Mouse (Mus musculus): ENCODE data around the gene Bag5. TPM values are rescaled to one million over a fixed set of nuclear protein-coding genes. Genes with fewer than 3 reads are reported as not detected.

The Bag5 gene
- polyA plus RNA-seq, 1 experiment = 52.7 TPM

- no peak for DNase-seq
- H3K27ac ChIP-seq (ENCODE audit: insufficient read depth, low read length) = peak overlapping the region; percentile 96
- peak overlapping the region; percentile 86 for H3K4me3 ChIP-seq (replicated peaks; ENCODE audit: insufficient read depth, low read depth, low read length)
- H3K4me1 ChIP-seq (ENCODE audit: control insufficient read depth, insufficient read depth, low read length) = peaks cover 12% of the 10 kb centered on the region
- H3K27me3 ChIP-seq (ENCODE audit: control insufficient read depth, insufficient read depth, low read length) = no peaks in the 10 kb centered on the region
- under 1% methylated on average over 35 of the region's 35 CpGs for WGBS
- TF ChIP-seq CTCF (IDR thresholded peaks at IDR 0.05; ENCODE audit: borderline replicate concordance, insufficient read depth, low read depth, low read length) (no peak), POLR2A (IDR thresholded peaks at IDR 0.05; ENCODE audit: borderline replicate concordance, insufficient read depth, low read length) (no peak; the same call in 1 of the 2 replicates)
These were observed 42.1 kb downstream of the Bag5 start for GRCm38 (mm10) chr12:111670976-111671375.

DNA sequence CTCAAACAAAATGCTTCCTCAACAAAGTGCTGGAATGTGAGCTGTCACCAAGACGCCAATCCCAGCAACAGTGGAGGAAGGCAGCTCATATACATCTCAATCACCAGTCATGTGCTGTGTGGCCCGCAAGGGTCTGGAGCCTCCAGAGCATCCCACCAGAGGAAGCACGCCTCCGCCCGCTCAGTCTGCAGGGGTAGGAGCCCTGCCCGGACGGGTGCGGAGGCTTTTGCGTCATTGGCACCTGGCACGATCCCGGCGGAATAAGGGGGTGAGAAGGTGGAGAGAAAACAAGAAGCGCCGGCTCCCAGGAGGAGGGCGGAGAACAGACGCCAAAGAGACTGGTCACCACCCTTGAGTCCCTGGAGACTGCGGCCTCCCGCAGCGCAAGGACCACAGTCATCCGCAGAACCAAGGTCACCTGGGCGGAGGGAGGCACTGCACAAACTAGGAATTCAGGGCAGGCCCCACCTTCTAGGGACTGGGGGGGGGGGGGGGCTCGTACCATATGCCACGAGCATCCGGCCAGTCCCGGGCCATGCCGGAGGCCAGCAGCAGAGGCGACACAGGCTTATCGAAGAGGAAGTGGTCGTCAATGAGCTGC is 42.6 kb downstream of the Bag5 start:
- no peaks in the 10 kb centered on the region for H3K27me3 ChIP-seq (ENCODE audit: control insufficient read depth, insufficient read depth, low read length)
- H3K4me1 ChIP-seq (ENCODE audit: control insufficient read depth, insufficient read depth, low read length) = peaks cover 12% of the 10 kb centered on the region
- peak overlapping the region; percentile 86 for H3K4me3 ChIP-seq (replicated peaks; ENCODE audit: insufficient read depth, low read depth, low read length)
- WGBS = 2% methylated on average over 29 of the region's 29 CpGs
- TF ChIP-seq POLR2A (IDR thresholded peaks at IDR 0.05; ENCODE audit: borderline replicate concordance, insufficient read depth, low read length) = no peak; the same call in 1 of the 2 replicates
- TF ChIP-seq CTCF (IDR thresholded peaks at IDR 0.05; ENCODE audit: borderline replicate concordance, insufficient read depth, low read depth, low read length) = no peak
- peak; percentile 92 to 94 for DNase-seq
- H3K27ac ChIP-seq (ENCODE audit: insufficient read depth, low read length) = peak overlapping the region; percentile 96

DNA sequence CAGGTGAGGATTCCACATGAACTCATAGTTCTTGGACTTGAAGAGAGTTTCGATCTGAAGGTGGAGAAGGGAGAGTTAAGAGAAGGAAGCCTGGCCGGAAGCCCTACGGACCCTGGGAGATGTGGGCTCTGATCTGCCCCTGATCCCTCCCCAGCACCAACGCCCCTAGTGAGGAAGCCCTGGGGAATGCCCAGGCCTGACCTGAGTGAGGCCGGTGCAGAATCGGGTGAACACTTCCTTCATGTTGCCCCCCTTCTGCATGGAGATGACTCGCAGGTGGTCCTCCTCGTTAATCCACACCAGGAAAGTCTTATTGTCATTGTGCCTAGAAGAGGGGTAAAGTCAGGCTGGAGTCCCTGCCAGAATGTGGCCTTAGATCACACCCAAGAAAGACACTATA is 43.1 kb downstream of the Bag5 start:
- 8% methylated on average over 8 of the region's 8 CpGs for WGBS
- H3K4me3 ChIP-seq (replicated peaks; ENCODE audit: insufficient read depth, low read depth, low read length) = peak overlapping the region; percentile 86
- H3K27me3 ChIP-seq (ENCODE audit: control insufficient read depth, insufficient read depth, low read length) = no peaks in the 10 kb centered on the region
- no peak for TF ChIP-seq CTCF (IDR thresholded peaks at IDR 0.05; ENCODE audit: borderline replicate concordance, insufficient read depth, low read depth, low read length)
- no peak for TF ChIP-seq POLR2A (IDR thresholded peaks at IDR 0.05; ENCODE audit: borderline replicate concordance, insufficient read depth, low read length)
- peak overlapping the region; percentile 96 for H3K27ac ChIP-seq (ENCODE audit: insufficient read depth, low read length)
- peak in 1 of 2 experiments; percentile 68 for DNase-seq
- H3K4me1 ChIP-seq (ENCODE audit: control insufficient read depth, insufficient read depth, low read length) = peaks cover 12% of the 10 kb centered on the region

- 7% methylated on average over 23 of the region's 23 CpGs for WGBS
- peak; percentile 57 to 71 for DNase-seq
- H3K27ac ChIP-seq (ENCODE audit: insufficient read depth, low read length) = peak overlapping the region; percentile 96
- no peaks in the 10 kb centered on the region for H3K27me3 ChIP-seq (ENCODE audit: control insufficient read depth, insufficient read depth, low read length)
- peak; percentile 14; the same call in 1 of the 2 replicates for TF ChIP-seq POLR2A (IDR thresholded peaks at IDR 0.05; ENCODE audit: borderline replicate concordance, insufficient read depth, low read length)
- 0 out of 2 replicates have a peak, but pooled peaks have one; percentile 2 for TF ChIP-seq CTCF (IDR thresholded peaks at IDR 0.05; ENCODE audit: borderline replicate concordance, insufficient read depth, low read depth, low read length)
- peak overlapping the region; percentile 66 for H3K4me3 ChIP-seq (replicated peaks; ENCODE audit: insufficient read depth, low read depth, low read length)
- peaks cover 12% of the 10 kb centered on the region for H3K4me1 ChIP-seq (ENCODE audit: control insufficient read depth, insufficient read depth, low read length)
These were observed 43.9 kb downstream of the Bag5 start for GRCm38 (mm10) chr12:111669000-111669788.

GRCm38 (mm10) chr12:111668457-111668912 is 44.6 kb downstream of the Bag5 start:
- H3K27me3 ChIP-seq (ENCODE audit: control insufficient read depth, insufficient read depth, low read length) = no peaks in the 10 kb centered on the region
- peaks cover 12% of the 10 kb centered on the region for H3K4me1 ChIP-seq (ENCODE audit: control insufficient read depth, insufficient read depth, low read length)
- peak overlapping the region; percentile 12 for H3K4me3 ChIP-seq (replicated peaks; ENCODE audit: insufficient read depth, low read depth, low read length)
- TF ChIP-seq CTCF (IDR thresholded peaks at IDR 0.05; ENCODE audit: borderline replicate concordance, insufficient read depth, low read depth, low read length) (peak; percentile 97), POLR2A (IDR thresholded peaks at IDR 0.05; ENCODE audit: borderline replicate concordance, insufficient read depth, low read length) (peak; percentile 25; the same call in 1 of the 2 replicates)
- peak overlapping the region; percentile 75 for H3K27ac ChIP-seq (ENCODE audit: insufficient read depth, low read length)
- WGBS = 0% methylated on average over 8 of the region's 8 CpGs
- DNase-seq = peak; percentile 93 to 97

DNA sequence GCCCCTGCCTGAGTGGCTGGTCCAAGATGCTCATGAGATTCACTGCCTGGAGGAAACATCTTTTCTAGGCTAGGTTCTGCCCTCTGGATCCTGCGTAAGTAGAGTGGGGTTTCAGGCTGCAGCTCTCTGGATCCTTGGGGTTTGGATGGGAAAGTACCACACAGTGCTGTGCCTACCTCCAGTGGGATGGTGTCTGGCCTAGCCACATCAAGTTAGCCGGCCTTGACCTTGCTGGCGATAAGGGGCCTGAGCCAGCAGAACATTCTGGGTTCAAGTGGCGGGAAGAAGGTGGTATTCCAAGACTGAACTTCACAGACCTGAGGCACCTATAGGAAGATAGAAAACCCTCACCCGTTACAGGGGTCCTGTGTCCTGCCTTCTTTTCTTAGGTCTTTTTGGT is 45.6 kb downstream of the Bag5 start:
- 90% methylated on average over 5 of the region's 5 CpGs for WGBS
- TF ChIP-seq POLR2A (IDR thresholded peaks at IDR 0.05; ENCODE audit: borderline replicate concordance, insufficient read depth, low read length) (no peak), CTCF (IDR thresholded peaks at IDR 0.05; ENCODE audit: borderline replicate concordance, insufficient read depth, low read depth, low read length) (no peak)
- H3K27ac ChIP-seq (ENCODE audit: insufficient read depth, low read length) = no peak overlapping the region
- H3K4me1 ChIP-seq (ENCODE audit: control insufficient read depth, insufficient read depth, low read length) = peaks cover 9% of the 10 kb centered on the region
- DNase-seq = no peak
- no peaks in the 10 kb centered on the region for H3K27me3 ChIP-seq (ENCODE audit: control insufficient read depth, insufficient read depth, low read length)
- no peak overlapping the region for H3K4me3 ChIP-seq (replicated peaks; ENCODE audit: insufficient read depth, low read depth, low read length)

DNA sequence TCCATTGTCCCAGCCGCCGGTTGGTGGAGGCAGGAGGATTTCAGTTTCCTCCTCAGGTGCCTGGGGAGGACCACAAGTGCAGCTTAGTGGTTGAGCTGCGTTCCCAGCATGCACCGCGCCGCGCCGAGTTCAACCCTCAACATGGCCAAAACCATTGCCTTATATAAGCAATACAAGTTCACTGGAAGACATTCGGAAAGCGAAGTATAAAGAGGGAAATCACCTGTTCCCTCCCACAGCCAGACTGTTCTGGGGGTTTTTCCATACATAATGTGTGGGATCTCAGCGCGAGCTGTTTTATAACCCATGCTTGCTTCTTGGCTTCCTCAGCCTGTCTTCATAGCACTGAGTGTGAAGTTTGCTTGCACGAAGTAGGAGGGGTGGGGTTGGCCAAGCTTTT is 46.7 kb downstream of the Bag5 start:
- no peak overlapping the region for H3K27ac ChIP-seq (ENCODE audit: insufficient read depth, low read length)
- TF ChIP-seq POLR2A (IDR thresholded peaks at IDR 0.05; ENCODE audit: borderline replicate concordance, insufficient read depth, low read length) (no peak), CTCF (IDR thresholded peaks at IDR 0.05; ENCODE audit: borderline replicate concordance, insufficient read depth, low read depth, low read length) (no peak)
- no peak overlapping the region for H3K4me3 ChIP-seq (replicated peaks; ENCODE audit: insufficient read depth, low read depth, low read length)
- H3K27me3 ChIP-seq (ENCODE audit: control insufficient read depth, insufficient read depth, low read length) = no peaks in the 10 kb centered on the region
- peaks cover 9% of the 10 kb centered on the region for H3K4me1 ChIP-seq (ENCODE audit: control insufficient read depth, insufficient read depth, low read length)
- DNase-seq = no peak
- 85% methylated on average over 13 of the region's 13 CpGs for WGBS
